Mouse (Mus musculus) G1E-ER4 (cell line): ENCODE results near the gene 4921536K21Rik. TPM values are rescaled to one million over a fixed set of nuclear protein-coding genes. Genes with fewer than 3 reads are reported as not detected.

ENCODE experiments used
- GATA1 ChIP-seq: IDR thresholded peaks from one replicate; pipeline ENCODE4 v1.8.0; 2012; ENCODE audit warnings: low read length, inconsistent platforms
- polyA plus RNA-seq: library from polyadenylated mRNA; stranded (reverse); fragments of >175 nt; gene quantifications from 2 replicates; pipeline ENCODE4 v1.2.3, GENCODE M21; 2012

4921536K21Rik gene
- polyA plus RNA-seq, 1 experiment = not detected

DNA sequence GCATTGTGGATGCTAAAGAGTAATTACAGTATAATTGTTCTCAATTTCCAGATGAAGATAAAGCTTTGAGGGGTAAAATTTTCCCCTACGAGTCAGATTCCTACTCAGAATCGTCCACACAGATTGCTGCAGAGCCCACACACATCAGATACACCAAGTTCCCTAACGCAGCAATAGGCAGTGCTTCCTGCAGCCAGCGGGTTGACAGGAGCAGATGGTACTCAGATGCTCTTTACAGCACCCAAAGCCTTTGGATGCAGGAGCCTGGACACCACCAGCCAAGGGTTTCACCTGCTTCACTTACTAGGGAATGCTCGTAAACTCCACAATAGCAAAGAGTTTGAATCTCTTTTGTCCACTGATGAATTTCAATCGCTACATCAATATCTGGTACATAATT is 18.5 kb downstream of the 4921536K21Rik start:
- no peak for TF ChIP-seq GATA1

DNA sequence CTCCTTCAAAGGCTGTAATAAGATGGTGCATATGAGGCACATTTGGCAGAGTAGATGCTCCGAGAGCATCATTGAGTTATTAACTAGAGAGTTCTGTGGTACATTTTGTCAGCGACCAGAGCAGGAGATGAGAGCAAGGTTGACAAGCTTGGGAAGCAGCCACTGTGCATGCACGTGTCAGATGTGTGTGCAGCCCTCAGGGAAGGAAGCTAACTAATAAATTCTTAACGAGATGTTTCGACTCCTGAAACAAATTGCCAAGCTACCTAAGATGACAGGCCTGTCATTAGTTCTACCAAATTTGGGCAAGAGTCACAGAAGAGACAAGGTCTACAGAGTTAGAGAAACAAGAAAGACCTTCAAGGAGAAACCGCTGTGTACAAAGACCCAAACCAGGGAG is 30.6 kb downstream of the 4921536K21Rik start:
- TF ChIP-seq GATA1 = no peak

DNA sequence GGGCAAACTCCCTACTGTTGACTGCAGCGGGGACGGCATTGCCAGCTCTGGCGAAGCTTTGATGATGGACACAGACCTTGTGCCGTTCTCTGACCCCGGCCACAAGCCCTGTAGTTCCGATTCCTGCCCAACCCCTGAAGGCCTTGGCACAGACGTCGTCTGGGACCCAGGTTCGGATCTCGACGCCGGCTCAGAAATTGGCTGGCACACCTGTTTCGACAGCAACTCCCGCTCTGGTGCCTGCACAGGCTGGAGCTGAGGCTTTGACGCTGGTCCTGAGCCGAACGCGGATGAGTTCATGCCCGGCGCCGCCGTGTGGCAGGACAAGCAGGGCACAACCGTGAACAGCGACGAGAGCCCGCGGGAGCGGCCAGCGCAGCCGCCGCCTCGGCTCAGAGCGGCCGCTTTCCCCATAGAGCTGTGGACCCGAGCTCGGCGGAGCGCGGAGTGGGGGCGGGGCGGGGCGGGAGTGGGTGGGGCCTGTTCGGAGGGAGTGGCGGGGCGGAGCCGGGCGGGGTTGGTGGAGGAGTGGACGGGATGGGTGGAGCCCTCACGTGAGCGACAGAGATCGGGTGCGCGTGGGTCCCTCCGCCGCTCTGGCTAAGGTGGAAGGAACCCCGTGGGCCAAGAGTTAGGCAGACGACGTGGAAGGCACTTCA is 31.3 kb downstream of the 4921536K21Rik start, which contains the start of gene Osbp2:
Gene Osbp2, minus strand, starts transcription at position 450 of the 659 bp plus-strand sequence.
- no peak for TF ChIP-seq GATA1

DNA sequence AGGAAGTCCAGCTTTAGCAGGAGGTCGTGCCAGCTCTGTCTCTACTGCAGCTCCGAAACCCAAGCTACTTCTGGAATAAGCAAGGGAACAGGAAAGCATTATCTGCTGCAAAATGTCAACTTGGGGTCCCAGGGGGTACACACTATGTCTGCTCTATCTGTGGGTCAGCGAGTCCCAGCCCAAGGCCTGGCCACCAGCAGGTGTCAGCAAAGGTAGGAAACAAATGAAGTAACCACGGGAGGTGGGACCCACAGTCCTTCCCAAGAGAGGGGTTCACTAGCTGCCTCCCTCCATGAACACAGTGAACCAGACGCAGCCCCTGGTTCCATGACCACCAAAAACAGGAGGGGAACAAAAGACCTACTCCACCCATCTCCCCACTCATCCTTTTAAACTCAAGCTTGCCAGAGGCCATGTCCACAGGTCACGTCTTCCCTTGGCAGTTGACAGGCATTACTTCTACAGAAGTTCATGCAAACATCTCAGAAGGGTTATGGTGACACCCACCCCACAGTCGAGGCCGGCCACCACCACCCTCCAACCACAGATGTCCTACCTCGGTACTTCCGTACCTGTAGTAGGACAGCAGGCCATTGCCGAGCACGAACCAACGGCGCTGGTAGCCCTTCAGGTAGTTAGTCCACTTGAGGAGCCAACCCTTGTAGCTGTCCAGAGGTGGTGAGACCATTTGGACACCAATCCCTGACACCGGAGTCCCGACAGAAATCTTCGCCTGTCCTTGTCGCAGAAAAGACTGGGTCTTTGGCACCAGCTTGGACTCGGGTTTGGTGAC is 32.0 kb downstream of the 4921536K21Rik start:
- no peak for TF ChIP-seq GATA1

DNA sequence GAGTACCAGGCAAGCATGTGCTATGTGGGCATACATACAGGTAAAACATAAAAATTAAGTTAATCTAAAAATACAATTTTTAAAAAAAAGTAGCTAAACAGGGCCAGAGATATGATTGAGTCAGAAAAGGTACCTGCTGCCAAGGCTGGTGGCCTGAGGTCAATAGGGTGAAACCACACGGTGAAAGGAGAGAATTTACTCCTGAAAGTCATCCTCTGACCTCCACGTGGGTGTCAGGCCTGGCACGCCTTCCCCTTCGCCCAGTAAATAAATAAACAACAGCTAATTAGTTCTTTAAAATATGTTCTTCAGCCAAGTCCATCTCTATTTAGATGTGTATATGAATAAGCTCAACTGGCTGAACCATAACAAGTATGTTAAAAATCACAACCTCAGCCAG is 34.5 kb downstream of the 4921536K21Rik start:
- no peak for TF ChIP-seq GATA1

DNA sequence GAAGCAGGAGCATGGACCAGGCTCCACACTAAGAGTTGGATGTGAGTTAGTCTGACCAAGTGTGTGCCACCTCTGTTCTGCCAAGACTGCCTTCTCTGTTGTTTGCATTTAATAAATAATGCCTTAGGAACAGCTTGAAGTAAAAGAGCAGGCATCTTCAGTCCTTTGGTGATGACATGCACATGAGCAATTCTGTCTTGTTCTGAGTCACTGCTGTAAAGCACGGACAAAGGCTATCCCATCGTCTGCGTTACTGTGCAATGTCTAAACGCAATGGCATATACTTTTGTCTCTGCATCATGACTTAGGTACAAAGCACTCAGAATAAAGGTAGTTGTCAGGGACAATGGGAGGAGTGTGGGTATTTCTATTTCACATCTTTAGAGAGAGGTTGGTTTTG is 35.1 kb downstream of the 4921536K21Rik start:
- TF ChIP-seq GATA1 = no peak

DNA sequence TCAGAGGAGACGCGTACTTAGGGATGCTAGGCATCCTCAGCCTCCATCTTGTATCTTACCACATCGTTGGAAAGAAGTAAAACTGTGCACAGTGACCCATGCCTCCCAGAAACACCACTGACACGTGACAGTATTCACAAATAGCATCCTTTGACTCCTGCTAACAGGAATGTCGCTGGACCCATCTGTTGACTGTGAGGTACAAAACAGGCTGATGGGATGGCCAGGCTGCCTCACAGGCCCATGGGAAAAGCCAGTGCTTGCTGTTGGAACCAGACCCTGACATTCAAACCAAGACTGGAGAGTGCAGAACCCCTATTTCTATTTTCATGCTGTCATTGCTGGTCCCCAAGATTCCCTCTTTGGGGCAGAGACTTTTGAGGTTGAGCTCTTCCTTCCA is 37.0 kb downstream of the 4921536K21Rik start:
- no peak for TF ChIP-seq GATA1

DNA sequence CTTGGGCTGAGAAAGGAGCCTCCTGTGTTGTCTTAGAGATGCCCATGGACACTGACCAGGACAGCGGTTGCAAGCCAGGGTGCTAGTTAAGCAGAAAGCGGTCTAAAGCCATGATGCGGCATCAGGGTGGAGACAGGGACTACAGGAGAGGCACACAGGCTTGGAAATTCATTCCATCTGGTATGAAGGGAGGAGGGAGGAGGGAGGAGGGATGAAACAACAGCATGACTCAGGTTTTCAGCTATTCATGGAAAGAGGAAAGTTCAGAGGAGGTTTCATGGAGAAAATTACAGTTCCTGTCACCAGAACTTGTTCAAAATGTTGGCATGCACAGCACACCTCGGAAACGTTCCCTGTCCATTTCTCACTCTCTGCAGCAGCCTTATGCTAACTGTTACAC is 39.1 kb downstream of the 4921536K21Rik start:
- TF ChIP-seq GATA1 = no peak

DNA sequence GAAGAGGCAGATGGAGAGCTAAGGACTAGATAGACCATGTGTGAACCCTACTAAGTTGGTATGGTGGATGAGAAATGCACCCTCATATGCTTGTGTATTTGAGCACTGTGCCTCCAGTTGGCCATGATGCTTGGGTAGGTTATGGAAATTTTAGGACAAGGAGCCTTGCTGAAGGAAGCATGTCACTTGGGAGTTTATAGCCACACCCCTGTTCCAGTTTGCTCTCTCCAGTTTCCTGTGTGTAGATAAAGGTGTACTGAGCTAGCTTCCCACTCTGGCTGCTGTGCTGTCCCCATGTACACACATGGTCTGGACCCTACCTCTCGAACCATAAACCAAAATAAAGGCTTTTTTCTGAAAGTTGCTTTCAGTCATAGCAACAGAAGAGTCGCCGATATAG is 40.7 kb downstream of the 4921536K21Rik start:
- no peak for TF ChIP-seq GATA1

DNA sequence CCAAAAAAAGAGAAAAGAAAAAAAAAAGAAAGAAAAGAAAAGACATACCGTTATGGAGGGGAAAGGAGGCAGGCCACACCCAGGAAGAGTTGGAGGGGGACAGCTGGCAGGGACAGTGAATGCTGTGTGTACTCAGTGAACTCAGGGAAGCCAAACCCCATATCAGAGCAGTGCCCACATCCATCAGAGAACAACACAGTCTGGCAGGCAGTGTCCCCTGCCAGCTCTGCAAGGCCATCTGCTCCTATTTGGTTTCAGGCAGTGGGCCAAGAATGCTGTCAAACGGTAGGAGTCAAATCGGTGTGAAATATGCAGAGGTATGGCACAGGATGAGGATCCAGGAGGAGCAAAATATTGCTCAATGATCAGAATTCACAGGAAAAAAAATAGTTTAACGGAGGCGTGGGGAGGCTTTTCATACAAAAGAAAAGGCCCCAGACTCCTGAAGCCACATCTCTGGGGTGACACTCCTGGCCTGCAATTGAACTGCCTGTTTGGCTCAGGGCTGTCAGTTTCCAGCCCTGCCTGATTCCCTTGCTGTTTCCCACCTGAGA is 41.3 kb downstream of the 4921536K21Rik start:
- TF ChIP-seq GATA1 = no peak

DNA sequence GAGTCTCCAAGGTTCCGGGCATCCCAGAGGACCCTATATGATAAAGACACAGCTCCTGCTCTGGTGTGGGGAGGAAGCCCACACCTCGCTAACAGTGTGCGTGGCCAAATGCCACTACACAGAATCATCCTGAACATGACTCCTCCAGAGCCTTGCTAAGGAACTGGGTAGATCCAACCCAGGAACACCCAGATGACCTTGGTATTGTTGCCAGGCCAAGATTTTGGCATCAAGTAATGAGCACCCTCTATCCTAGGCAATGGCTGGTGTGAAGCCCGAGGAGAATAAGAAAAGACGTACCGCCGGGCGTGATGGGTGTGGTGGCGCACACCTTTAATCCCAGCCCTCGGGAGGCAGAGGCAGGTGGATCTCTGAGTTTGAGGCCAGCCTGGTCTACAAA is 41.9 kb downstream of the 4921536K21Rik start:
- TF ChIP-seq GATA1 = no peak

DNA sequence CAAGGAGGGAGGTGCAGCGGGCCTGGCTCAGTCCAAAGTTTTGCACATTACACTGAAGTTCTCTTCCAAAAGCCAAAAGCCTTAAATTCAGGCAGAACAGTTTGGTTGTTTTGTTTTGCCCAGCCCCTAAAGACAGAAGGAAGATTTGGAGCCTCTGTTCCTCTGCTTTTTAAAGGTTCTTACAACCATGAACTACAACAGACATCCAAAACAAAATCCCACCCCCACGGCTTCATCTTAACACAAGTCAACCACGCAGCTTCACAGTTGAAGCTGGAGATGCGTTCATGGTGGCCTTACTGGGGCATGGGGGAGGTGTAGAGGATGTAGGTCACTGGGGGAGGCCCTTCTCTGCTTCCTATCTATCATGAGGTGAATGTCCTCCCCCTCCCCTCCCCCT is 43.0 kb downstream of the 4921536K21Rik start:
- no peak for TF ChIP-seq GATA1

DNA sequence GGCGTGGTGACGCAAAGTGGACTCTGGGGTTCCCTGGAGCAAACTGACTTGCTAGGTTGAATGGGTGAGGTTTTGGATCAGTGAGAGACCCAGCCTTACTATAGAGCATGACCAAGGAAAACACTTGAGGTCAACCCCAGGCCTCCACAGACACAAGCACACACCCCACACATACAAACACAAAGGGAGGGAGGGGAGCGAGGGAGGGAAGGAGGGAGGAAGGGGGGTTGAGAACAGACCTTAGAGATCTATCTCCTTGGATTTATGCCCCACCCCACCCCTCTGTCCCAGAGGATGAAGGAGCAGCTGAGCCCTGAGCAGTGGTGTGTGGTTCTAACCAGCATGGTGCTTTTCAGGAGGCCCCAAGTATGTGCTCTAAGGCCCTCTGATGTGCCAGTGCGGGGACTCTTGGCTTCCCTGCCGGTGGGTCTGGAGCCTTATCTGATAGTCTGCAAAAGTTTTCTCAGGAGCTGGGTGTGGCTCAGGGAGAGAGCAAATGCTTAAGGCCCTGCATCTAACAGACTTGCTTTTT is 44.1 kb downstream of the 4921536K21Rik start:
- no peak for TF ChIP-seq GATA1

DNA sequence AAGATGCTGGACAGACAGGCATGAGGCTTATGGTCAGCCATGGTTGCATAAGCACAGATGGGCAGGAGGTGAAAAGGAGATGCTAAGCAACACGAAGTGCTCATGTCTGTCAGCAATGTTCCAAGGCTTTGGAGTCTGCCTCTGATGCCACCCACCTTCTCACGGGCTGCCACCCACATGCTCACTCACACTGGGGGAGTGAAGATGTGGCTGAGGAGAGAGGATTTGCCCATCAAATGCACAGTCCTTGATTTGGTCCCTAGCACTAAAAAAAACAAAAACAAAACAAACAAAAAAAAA is 44.6 kb downstream of the 4921536K21Rik start:
- TF ChIP-seq GATA1 = no peak

DNA sequence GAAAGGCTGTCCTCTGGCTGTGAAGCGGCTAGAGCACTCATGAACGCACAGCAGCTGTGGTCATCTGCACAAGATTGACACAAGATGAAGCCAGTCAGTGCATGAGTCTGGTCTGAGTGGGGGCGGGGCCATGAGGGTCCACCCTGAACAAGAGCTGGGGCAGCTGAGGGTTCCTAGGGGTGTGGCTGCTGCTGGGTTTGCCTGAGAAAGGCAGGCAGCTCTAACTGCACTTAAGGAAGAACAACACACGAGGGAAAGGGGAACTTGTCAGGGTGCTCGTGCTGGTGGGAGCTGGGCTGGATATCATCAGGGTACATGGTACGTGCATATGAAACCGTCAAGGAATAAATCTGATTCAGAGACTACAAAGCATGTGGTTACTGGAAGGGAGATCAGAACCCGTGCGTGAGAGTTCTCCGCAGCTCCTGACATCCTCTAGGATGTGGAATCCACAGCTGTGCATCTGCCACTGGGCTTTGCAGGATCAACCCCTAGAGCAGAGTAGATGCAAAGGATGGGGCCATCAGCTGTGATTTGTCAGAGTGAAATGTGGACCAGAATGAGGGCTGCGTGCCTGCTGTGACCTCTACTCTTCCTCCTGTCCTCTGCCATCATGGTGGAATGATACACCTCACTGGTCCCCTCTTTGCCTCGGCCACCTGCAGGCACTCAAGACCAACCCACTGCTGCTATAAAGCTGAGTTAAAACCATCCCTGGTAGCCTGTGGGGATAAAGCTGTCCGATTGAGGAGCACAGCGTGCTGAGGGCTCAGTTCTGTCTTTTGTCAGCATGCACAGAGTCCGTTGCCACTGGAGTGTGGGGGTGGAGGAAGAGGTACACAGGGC is 45.2 kb downstream of the 4921536K21Rik start:
- TF ChIP-seq GATA1 = no peak

DNA sequence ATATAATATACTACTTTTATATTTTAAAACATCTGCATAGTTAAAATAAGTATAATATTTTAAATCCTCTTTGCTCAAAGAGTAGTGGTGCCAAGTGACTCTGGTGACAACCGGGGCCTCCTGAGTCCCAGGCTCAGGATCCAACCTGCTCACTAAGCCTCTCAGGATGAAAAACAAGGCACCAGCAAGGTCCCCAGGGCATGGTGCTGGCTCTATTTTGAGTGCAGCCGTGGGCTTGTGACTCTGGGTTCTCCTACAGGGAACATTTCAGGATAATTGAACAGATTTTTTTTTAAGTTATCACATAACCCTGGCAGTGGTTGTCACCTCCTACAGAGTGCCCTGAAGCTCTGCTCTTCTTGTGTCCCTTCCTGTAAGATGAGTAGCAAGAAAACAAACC is 48.5 kb downstream of the 4921536K21Rik start:
- no peak for TF ChIP-seq GATA1
